Mouse (Mus musculus): Measurements from ENCODE around the gene Agmat. TPM values are rescaled to one million over a fixed set of nuclear protein-coding genes. Genes with fewer than 3 reads are reported as not detected.
"Not testable (repeated sequence)": the region's sequence is repeated elsewhere in the genome, so short reads cannot be mapped to it uniquely, and the experiment has no call there.

Gene Agmat
- polyA plus RNA-seq, 1 experiment from 2014 or later: not detected

DNA sequence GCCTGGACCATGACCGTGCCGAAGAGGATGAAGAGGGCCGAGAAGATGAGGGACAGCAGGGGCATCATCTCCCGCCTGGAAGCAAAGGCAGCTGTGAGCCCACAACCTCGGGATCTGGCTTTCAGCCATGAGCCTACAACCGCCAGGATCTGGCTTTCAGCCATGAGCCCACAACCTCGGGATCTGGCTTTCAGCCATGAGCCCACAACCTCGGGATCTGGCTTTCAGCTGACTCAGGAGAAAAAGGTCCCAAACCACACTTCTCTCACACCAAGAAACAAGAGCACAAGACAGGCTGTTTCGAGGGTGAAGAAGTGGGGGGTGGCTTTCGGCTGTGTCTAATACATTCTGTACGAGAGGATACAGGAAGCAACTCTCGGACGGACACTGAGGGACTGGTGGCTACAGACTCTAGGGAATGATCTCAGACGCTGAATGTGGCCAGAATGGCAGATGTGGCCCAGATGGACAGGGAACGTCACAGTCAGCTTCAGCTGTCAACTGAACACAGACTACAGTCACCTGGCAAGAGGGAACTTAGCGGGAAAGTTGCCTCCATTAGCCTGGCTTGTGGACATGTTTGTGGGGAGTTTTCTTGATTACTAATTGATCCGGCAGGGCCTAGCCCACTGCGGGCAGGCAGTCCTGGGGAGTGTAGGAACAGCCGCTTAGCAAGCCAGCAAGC is 20.3 kb downstream of the Agmat start:
- H3K4me1 ChIP-seq: no peaks in the 10 kb centered on the region
- H3K36me3 ChIP-seq: peaks cover 97% of the 10 kb centered on the region
- H3K27me3 ChIP-seq (ENCODE audit: low read depth, poor library complexity, severe bottlenecking): no peaks in the 10 kb centered on the region
- no peak overlapping the region for H3K4me3 ChIP-seq
- 92% methylated on average over 19 of the region's 19 CpGs for WGBS
- no peaks in the 10 kb centered on the region for H3K9me3 ChIP-seq (replicated peaks)
- H3K27ac ChIP-seq: no peak overlapping the region
- no peak for DNase-seq (ENCODE audit: low spot score)

DNA sequence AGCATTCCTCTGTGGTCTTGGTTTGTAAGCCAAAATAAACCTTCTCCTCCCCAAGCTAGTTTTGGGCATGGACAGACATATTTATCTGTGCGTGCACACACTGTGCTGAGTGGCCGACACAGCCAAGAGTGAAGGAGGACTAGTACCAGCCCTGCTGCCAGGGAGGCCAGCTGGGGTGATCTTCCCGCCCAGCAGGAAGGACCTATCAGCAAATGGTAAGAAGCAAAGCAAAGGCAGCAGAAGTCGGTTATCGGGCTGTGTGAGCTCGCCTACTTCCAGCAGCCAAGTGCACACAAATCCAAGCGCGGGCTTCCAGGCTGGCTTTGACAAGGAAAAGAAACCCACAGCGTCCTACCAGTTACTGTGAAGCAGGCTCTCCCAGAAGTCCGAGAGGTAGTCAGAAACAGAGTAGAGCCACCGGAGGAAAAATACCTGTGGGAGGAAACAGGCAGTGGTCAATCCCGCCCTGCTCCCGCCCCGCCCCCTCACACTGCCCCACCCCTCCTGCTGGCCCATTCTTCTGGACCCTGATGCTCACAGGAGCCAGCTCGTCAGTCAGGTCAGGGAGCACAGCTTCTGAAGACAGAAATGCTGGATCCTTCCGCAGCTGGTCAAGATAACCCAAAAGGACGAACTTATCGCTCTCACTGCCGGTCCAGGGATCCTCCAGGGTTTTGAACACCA is 21.0 kb downstream of the Agmat start:
- no peaks in the 10 kb centered on the region for H3K27me3 ChIP-seq (ENCODE audit: low read depth, poor library complexity, severe bottlenecking)
- H3K27ac ChIP-seq: no peak overlapping the region
- H3K36me3 ChIP-seq: peaks cover 97% of the 10 kb centered on the region
- no peak overlapping the region for H3K4me3 ChIP-seq
- H3K9me3 ChIP-seq (replicated peaks): no peaks in the 10 kb centered on the region
- 79% methylated on average over 19 of the region's 19 CpGs for WGBS
- DNase-seq (ENCODE audit: low spot score): no peak
- no peaks in the 10 kb centered on the region for H3K4me1 ChIP-seq

DNA sequence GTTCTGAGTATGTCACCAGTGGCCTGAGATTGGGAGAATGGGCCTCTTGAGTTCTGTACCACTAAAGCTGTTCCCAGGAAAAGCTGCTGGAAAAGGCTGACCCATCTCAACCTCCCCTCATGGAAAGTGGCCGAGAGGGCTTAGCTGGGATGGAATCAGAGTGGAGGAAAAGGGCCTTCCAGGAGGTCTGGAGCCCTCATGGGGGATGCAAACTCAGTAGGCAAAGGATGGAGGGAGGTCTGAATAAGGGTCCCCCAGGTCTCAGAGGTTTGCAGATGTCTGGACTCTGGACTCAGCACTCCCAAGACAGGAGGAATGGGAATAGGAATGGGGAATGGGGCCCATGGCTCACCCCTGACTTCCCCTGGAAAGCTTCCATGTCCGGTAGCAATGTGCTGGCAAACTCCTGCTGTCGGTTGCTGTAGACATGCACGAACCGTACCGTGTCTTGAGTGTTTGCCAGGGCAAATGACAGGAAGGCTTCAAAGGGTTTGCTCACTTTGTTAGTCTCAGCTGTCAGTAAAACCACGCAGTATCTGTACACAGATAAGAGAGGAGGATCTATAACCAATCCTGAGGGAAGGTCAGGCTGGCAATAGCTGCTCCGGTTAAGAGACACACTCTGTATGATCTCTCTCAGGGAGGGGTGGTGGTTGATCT is 23.2 kb downstream of the Agmat start:
- no peak overlapping the region for H3K27ac ChIP-seq
- no peaks in the 10 kb centered on the region for H3K27me3 ChIP-seq (ENCODE audit: low read depth, poor library complexity, severe bottlenecking)
- 93% methylated on average over 8 of the region's 8 CpGs for WGBS
- H3K4me1 ChIP-seq: no peaks in the 10 kb centered on the region
- no peak for DNase-seq (ENCODE audit: low spot score)
- H3K36me3 ChIP-seq: peaks cover 97% of the 10 kb centered on the region
- no peak overlapping the region for H3K4me3 ChIP-seq
- H3K9me3 ChIP-seq (replicated peaks): no peaks in the 10 kb centered on the region

DNA sequence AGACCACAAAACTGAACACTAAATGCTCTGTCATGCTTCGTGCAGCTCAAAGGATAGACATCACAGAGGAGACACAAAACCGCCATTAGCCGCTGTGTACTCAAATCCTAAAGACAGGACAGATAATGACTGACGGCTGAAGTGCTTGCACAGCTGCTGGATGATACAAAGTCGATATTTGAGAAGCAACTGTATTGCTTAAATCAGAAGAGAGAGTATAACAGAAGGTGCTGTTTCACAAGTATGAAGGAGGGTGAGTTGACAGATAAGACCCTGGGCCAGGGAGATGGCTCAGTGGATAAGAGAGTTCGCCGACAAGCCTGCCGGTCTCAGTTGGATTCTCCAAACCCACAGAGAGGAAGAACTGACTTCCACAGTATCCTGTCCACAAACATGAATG is 25.4 kb downstream of the Agmat start:
- DNase-seq (ENCODE audit: low spot score): no peak
- Histone ChIP-seq H3K4me3 (no peak overlapping the region), H3K36me3 (peaks cover 100% of the 10 kb centered on the region), H3K27ac (no peak overlapping the region), H3K9me3 (replicated peaks) (no peaks in the 10 kb centered on the region), H3K27me3 (ENCODE audit: low read depth, poor library complexity, severe bottlenecking) (no peaks in the 10 kb centered on the region), H3K4me1 (no peaks in the 10 kb centered on the region)
- WGBS: 95% methylated on average over 8 of the region's 8 CpGs

DNA sequence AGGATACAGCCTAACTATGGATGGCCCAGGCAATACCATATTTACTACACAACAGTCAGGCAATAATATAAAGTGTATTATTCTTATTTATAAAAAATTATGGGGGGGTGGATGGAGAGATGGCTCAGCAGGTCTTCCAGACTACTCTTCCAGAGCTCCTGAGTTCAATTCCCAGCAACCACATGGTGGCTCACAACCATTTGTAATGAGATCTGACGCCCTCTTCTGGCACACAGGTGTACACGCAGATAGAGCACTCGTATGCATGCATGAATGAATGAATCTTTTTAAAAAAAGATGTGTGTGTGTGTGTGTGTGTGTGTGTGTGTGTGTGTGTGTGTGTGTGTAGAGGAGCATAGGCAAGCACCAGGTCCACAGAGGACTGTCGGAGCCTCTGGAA is 26.5 kb downstream of the Agmat start:
- WGBS: 87% methylated on average over 4 of the region's 4 CpGs
- not testable (repeated sequence) for H3K4me1 ChIP-seq; H3K27ac ChIP-seq; H3K9me3 ChIP-seq (replicated peaks); H3K27me3 ChIP-seq (ENCODE audit: low read depth, poor library complexity, severe bottlenecking); H3K4me3 ChIP-seq; DNase-seq (ENCODE audit: low spot score)
- H3K36me3 ChIP-seq: peaks cover 99% of the 10 kb centered on the region

DNA sequence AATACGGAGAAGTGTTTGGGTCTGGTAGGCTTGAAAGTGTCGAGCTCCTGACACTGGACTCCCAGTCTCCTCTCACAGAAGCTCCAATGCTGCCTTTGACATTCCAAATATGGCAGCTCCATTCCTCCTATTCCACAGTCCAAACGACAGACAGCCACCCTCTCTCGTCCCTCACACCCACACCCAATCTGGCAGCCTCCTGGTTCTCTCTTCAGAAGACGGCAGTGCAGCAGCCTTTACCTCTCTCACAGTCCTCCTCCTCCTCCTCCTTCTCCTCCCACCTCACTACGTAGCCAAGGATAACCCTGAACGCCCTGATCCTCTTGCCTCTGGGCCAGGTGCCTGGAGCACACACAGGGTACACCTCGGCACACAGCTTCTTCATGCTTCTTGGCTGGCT is 33.4 kb downstream of the Agmat start:
- no peak overlapping the region for H3K4me3 ChIP-seq
- DNase-seq (ENCODE audit: low spot score): no peak
- H3K27ac ChIP-seq: no peak overlapping the region
- H3K9me3 ChIP-seq (replicated peaks): no peaks in the 10 kb centered on the region
- no peaks in the 10 kb centered on the region for H3K27me3 ChIP-seq (ENCODE audit: low read depth, poor library complexity, severe bottlenecking)
- WGBS: 87% methylated on average over 8 of the region's 8 CpGs
- H3K36me3 ChIP-seq: peaks cover 99% of the 10 kb centered on the region
- no peaks in the 10 kb centered on the region for H3K4me1 ChIP-seq

DNA sequence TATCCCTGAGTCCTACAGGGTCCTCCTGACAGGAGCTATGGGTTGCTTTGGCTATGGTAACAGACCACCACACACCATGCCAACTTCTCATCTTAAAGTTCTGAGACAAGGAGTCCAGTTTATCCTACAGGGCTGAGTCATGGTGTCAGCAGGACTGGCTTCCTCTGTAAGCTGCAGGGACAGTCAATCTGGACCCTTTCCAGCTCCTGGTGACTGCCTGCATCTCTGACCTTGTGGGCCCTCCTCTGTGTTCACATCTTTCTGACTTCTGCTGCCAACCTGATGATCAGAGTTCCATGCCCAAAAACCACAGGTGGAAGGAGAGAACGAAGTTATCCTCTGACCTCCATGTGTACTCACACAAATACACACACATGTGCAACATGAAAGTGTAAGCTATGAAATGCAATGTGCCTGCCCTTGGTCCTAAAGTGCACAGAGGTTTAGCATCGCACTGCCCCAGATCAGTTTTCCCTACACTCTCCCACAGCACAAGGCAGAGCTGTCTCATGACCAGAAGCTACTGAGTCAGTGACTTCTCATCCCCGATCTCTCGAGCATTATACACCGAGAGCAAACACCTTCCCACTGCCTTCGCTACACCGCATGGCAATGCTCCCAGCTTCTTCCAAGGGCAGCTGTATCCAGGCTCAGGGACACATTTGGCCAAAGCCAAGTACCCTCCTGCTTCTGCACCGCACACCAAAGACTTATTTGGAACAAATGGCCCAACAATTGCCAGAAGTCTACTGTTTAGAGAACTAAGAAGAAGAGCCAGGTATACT is 34.9 kb downstream of the Agmat start:
- 96% methylated on average over 8 of the region's 8 CpGs for WGBS
- H3K27ac ChIP-seq: no peak overlapping the region
- no peaks in the 10 kb centered on the region for H3K9me3 ChIP-seq (replicated peaks)
- H3K4me3 ChIP-seq: no peak overlapping the region
- peaks cover 94% of the 10 kb centered on the region for H3K36me3 ChIP-seq
- no peaks in the 10 kb centered on the region for H3K27me3 ChIP-seq (ENCODE audit: low read depth, poor library complexity, severe bottlenecking)
- DNase-seq (ENCODE audit: low spot score): no peak
- no peaks in the 10 kb centered on the region for H3K4me1 ChIP-seq

DNA sequence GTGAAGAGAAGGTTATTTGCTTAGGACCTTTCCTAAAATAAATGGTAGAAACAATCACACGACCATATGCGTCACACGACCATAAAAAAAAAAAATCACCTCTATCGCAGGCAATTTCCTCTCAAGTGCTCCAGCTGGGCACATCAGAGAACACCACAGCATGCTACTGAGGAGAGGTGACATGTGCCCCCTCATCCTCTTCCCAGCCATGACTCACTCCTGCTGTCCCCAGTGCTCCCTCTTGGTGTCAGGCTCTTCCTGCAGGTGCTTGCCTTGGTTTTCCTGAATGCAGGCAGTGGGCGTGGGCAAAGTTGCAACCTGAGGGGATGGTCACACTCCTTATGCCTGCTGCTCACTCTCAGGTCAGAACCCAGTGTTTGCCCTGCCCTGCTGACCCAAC is 38.4 kb downstream of the Agmat start:
- 81% methylated on average over 5 of the region's 5 CpGs for WGBS
- DNase-seq (ENCODE audit: low spot score): no peak
- Histone ChIP-seq H3K4me1 (peaks cover 14% of the 10 kb centered on the region), H3K27ac (no peak overlapping the region), H3K9me3 (replicated peaks) (no peaks in the 10 kb centered on the region), H3K4me3 (no peak overlapping the region), H3K36me3 (peaks cover 74% of the 10 kb centered on the region), H3K27me3 (ENCODE audit: low read depth, poor library complexity, severe bottlenecking) (no peaks in the 10 kb centered on the region)

DNA sequence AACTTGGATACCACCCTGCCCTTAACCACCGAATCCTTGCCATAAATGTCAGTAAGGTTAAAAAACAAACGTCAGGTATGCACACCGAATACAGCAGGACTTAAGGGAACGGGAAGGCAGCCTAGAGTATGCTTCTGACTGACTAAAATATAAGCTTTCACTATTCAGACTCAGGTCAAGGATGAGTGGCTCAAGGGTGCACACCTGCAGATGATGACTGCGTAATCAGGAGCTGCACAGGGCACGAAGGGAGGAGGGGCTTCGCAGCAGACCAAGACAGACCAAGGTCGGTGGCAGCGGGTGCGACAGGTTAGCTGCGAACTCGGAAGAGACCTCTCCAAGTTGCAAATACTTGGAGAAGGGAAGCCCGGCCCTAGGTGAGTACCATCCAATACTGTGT is 39.7 kb downstream of the Agmat start:
- Histone ChIP-seq H3K4me3 (no peak overlapping the region), H3K27ac (no peak overlapping the region), H3K4me1 (peaks cover 22% of the 10 kb centered on the region), H3K27me3 (ENCODE audit: low read depth, poor library complexity, severe bottlenecking) (no peaks in the 10 kb centered on the region), H3K9me3 (replicated peaks) (no peaks in the 10 kb centered on the region), H3K36me3 (peaks cover 61% of the 10 kb centered on the region)
- no peak for DNase-seq (ENCODE audit: low spot score)
- WGBS: 95% methylated on average over 13 of the region's 13 CpGs

DNA sequence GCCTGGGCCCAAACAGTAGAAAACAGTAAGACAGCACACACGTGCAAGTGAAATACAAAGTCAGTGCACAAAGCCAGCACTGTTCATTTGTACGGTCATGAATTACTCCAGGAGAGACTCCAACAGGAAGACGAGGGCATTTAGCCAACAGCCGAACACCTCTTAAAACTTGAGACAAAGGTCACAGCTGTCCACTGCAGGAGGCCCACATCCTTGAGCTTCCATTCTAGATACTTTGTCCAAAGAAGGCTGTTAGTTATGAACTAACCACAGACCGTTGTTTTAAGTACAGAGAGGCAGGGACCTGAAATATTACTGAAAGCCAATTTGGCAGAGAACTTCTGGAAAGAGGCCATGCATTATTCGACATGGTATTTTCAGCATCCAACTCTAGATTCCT is 40.6 kb downstream of the Agmat start:
- 80% methylated on average over 6 of the region's 6 CpGs for WGBS
- Histone ChIP-seq H3K4me3 (no peak overlapping the region), H3K27ac (no peak overlapping the region), H3K9me3 (replicated peaks) (no peaks in the 10 kb centered on the region), H3K27me3 (ENCODE audit: low read depth, poor library complexity, severe bottlenecking) (no peaks in the 10 kb centered on the region), H3K4me1 (peaks cover 24% of the 10 kb centered on the region), H3K36me3 (peaks cover 52% of the 10 kb centered on the region)
- DNase-seq (ENCODE audit: low spot score): no peak

DNA sequence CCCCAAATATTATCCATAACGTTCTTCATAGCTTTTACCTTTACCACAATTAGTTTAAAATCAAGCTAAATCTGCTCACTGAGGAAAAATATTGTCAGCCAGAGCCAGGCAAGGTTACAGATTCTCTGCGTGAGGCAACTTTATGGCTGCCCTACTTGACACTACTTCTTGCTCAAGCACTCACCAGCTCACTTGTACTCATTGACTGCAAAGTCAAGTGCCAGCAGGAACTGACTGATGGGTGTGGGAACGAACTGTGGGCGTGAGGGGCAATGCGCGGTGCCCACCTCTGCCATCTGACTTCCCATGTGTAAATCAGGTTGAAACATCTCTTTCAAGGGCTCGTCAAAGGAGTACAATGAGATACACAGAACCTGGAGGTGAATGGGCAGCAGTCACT is 41.0 kb downstream of the Agmat start:
- no peak overlapping the region for H3K27ac ChIP-seq
- H3K36me3 ChIP-seq: peaks cover 47% of the 10 kb centered on the region
- peaks cover 24% of the 10 kb centered on the region for H3K4me1 ChIP-seq
- WGBS: 93% methylated on average over 7 of the region's 7 CpGs
- no peaks in the 10 kb centered on the region for H3K27me3 ChIP-seq (ENCODE audit: low read depth, poor library complexity, severe bottlenecking)
- H3K9me3 ChIP-seq (replicated peaks): no peaks in the 10 kb centered on the region
- no peak for DNase-seq (ENCODE audit: low spot score)
- no peak overlapping the region for H3K4me3 ChIP-seq

DNA sequence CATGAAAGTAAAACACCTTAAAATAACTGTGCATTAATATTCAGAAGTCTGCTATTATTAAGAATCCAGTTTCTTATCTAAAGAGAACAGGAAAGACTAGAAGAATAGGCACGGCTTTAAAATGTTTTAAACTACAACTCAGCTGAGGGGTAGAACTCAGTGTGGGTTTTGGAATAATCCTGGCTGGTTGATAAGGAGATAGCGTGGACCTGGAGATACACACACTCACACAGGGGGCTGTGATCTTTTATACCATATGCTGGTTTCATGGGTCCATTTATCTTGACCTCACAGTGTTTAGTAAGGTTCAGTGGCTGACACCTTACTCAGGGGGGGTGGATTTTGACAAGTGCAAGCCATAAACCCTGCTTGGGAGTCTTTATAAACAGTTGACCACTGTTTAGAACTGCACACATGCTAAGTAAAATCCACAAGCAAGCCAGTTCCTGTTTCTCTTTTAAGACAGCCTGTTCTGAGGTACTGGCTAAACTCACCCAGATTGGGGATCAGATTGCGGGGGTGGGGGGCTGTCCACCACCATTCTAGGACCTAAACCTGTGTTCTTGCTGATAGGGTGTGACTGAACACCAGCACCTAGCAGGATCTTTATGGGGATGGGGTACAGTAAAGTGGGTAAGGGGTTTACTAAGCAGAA is 43.2 kb downstream of the Agmat start:
- WGBS: 56% methylated on average over 3 of the region's 3 CpGs
- Histone ChIP-seq H3K27ac (peak overlapping the region; percentile 92), H3K4me1 (peaks cover 36% of the 10 kb centered on the region), H3K4me3 (peak overlapping the region; percentile 97), H3K9me3 (replicated peaks) (no peaks in the 10 kb centered on the region), H3K36me3 (peaks cover 25% of the 10 kb centered on the region), H3K27me3 (ENCODE audit: low read depth, poor library complexity, severe bottlenecking) (no peaks in the 10 kb centered on the region)
- no peak for DNase-seq (ENCODE audit: low spot score)
